Mouse (Mus musculus): ENCODE measurements around the gene Mad2l1bp. TPM values are rescaled to one million over a fixed set of nuclear protein-coding genes. Genes with fewer than 3 reads are reported as not detected.
A peak's percentile ranks its signal among the peaks of the same experiment; 100 is the strongest.

The Mad2l1bp gene
- 36.4 and 39.0 TPM in 2 replicates for polyA plus RNA-seq (2015; fragmentation: Nextera tagmentation; extraction: Ambion mirVana)

- H3K9me3 ChIP-seq, result no peaks in the 10 kb centered on the region
- WGBS, result 7% methylated on average over 33 of the region's 33 CpGs
- H3K9ac ChIP-seq, result peak within 1 kb of the TSS; percentile 74
- H3K36me3 ChIP-seq, result peaks cover 21% of the 10 kb centered on the region
- H3K27ac ChIP-seq, result peak within 1 kb of the TSS; percentile 2; the same call in 1 of the 2 replicates
- ATAC-seq (ENCODE audit: low FRiP score, low read depth), result peak; percentile 87
- H3K4me2 ChIP-seq (replicated peaks), result peak within 1 kb of the TSS; percentile 93
- H3K4me1 ChIP-seq, result peaks cover 14% of the 10 kb centered on the region
- H3K4me3 ChIP-seq, result peak within 1 kb of the TSS; percentile 54
- no peaks in the 10 kb centered on the region for H3K27me3 ChIP-seq
Observed at GRCm38 (mm10) chr17:46152847-46153782, at the start of gene Mad2l1bp. Mad2l1bp (minus strand) TSS chr17:46153553.

GRCm38 (mm10) chr17:46203078-46203477 is 49.7 kb upstream of the Mad2l1bp start:
- peak overlapping the region; percentile 92 for H3K4me3 ChIP-seq
- H3K36me3 ChIP-seq, result peaks cover 48% of the 10 kb centered on the region
- WGBS, result under 1% methylated on average over 20 of the region's 20 CpGs
- no peak; the same call in 1 of the 2 replicates for ATAC-seq (ENCODE audit: low FRiP score, low read depth)
- H3K27ac ChIP-seq, result peak overlapping the region; percentile 83
- H3K4me2 ChIP-seq (replicated peaks), result peak overlapping the region; percentile 92
- H3K9me3 ChIP-seq, result no peaks in the 10 kb centered on the region
- peak overlapping the region; percentile 94 for H3K9ac ChIP-seq
- H3K27me3 ChIP-seq, result no peaks in the 10 kb centered on the region
- H3K4me1 ChIP-seq, result peaks cover 26% of the 10 kb centered on the region

- H3K9me3 ChIP-seq, result no peaks in the 10 kb centered on the region
- under 1% methylated on average over 66 of the region's 66 CpGs for WGBS
- peaks cover 26% of the 10 kb centered on the region for H3K4me1 ChIP-seq
- H3K27ac ChIP-seq, result peak within 1 kb of the TSS; percentile 83
- H3K4me2 ChIP-seq (replicated peaks), result peak within 1 kb of the TSS; percentile 92
- peaks cover 48% of the 10 kb centered on the region for H3K36me3 ChIP-seq
- peak within 1 kb of the TSS; percentile 92 for H3K4me3 ChIP-seq
- no peaks in the 10 kb centered on the region for H3K27me3 ChIP-seq
- H3K9ac ChIP-seq, result peak within 1 kb of the TSS; percentile 94
- ATAC-seq (ENCODE audit: low FRiP score, low read depth), result peak; percentile 95
Observed at GRCm38 (mm10) chr17:46202421-46203071, 49.2 kb upstream of the Mad2l1bp start, which contains the start of the genes Polh and Xpo5. Polh (minus strand) TSS chr17:46202645. Xpo5 (plus strand) TSS chr17:46202782.

- Histone ChIP-seq H3K4me3 (peak overlapping the region; percentile 92), H3K9ac (peak overlapping the region; percentile 94)
Observed at GRCm38 (mm10) chr17:46201151-46201550, 47.8 kb upstream of the Mad2l1bp start.

GRCm38 (mm10) chr17:46188829-46189228 is 35.5 kb upstream of the Mad2l1bp start:
- 90% methylated on average over 2 of the region's 2 CpGs for WGBS
- no peak for ATAC-seq (ENCODE audit: low FRiP score, low read depth)
- Histone ChIP-seq H3K9ac (no peak overlapping the region), H3K4me3 (no peak overlapping the region), H3K27ac (no peak overlapping the region), H3K27me3 (no peaks in the 10 kb centered on the region), H3K36me3 (peaks cover 88% of the 10 kb centered on the region), H3K4me2 (replicated peaks) (no peak overlapping the region), H3K9me3 (no peaks in the 10 kb centered on the region), H3K4me1 (no peaks in the 10 kb centered on the region)

More at GRCm38 (mm10) chr17:46201151-46201550, 47.8 kb upstream of the Mad2l1bp start:
- peaks cover 48% of the 10 kb centered on the region for H3K36me3 ChIP-seq
- peak overlapping the region; percentile 92 for H3K4me2 ChIP-seq (replicated peaks)
- H3K27me3 ChIP-seq, result no peaks in the 10 kb centered on the region
- H3K9me3 ChIP-seq, result no peaks in the 10 kb centered on the region
- H3K27ac ChIP-seq, result no peak overlapping the region
- 71% methylated on average over 6 of the region's 6 CpGs for WGBS
- H3K4me1 ChIP-seq, result peaks cover 26% of the 10 kb centered on the region
- ATAC-seq (ENCODE audit: low FRiP score, low read depth), result no peak

GRCm38 (mm10) chr17:46182273-46182672 is 28.9 kb upstream of the Mad2l1bp start:
- Histone ChIP-seq H3K27me3 (no peaks in the 10 kb centered on the region), H3K9ac (no peak overlapping the region), H3K4me2 (replicated peaks) (no peak overlapping the region), H3K27ac (no peak overlapping the region), H3K4me1 (no peaks in the 10 kb centered on the region), H3K9me3 (no peaks in the 10 kb centered on the region), H3K4me3 (no peak overlapping the region), H3K36me3 (peaks cover 96% of the 10 kb centered on the region)
- ATAC-seq (ENCODE audit: low FRiP score, low read depth), result no peak
- 83% methylated on average over 4 of the region's 4 CpGs for WGBS

GRCm38 (mm10) chr17:46170538-46170937 is 17.2 kb upstream of the Mad2l1bp start:
- ATAC-seq (ENCODE audit: low FRiP score, low read depth), result no peak
- Histone ChIP-seq H3K4me1 (no peaks in the 10 kb centered on the region), H3K9ac (no peak overlapping the region), H3K9me3 (no peaks in the 10 kb centered on the region), H3K27me3 (no peaks in the 10 kb centered on the region), H3K4me2 (replicated peaks) (no peak overlapping the region), H3K4me3 (no peak overlapping the region), H3K36me3 (peaks cover 84% of the 10 kb centered on the region), H3K27ac (no peak overlapping the region)
- WGBS, result 73% methylated on average over 3 of the region's 3 CpGs

GRCm38 (mm10) chr17:46168768-46169167 is 15.4 kb upstream of the Mad2l1bp start:
- Histone ChIP-seq H3K9ac (no peak overlapping the region), H3K36me3 (peaks cover 95% of the 10 kb centered on the region), H3K4me3 (no peak overlapping the region), H3K4me2 (replicated peaks) (no peak overlapping the region), H3K27me3 (no peaks in the 10 kb centered on the region), H3K9me3 (no peaks in the 10 kb centered on the region), H3K27ac (no peak overlapping the region), H3K4me1 (no peaks in the 10 kb centered on the region)
- 95% methylated on average over 5 of the region's 5 CpGs for WGBS
- no peak for ATAC-seq (ENCODE audit: low FRiP score, low read depth)

- no peaks in the 10 kb centered on the region for H3K4me1 ChIP-seq
- peaks cover 98% of the 10 kb centered on the region for H3K36me3 ChIP-seq
- no peaks in the 10 kb centered on the region for H3K27me3 ChIP-seq
- H3K9ac ChIP-seq, result peak overlapping the region; percentile 10; the same call in 1 of the 2 replicates
- H3K4me3 ChIP-seq, result no peak overlapping the region
- H3K4me2 ChIP-seq (replicated peaks), result no peak overlapping the region
- no peak overlapping the region for H3K27ac ChIP-seq
- no peak for ATAC-seq (ENCODE audit: low FRiP score, low read depth)
- H3K9me3 ChIP-seq, result no peaks in the 10 kb centered on the region
- WGBS, result 41% methylated on average over 5 of the region's 5 CpGs
Observed at GRCm38 (mm10) chr17:46168318-46168717, 15.0 kb upstream of the Mad2l1bp start.

GRCm38 (mm10) chr17:46167014-46167413 is 13.7 kb upstream of the Mad2l1bp start:
- H3K4me3 ChIP-seq, result no peak overlapping the region
- ATAC-seq (ENCODE audit: low FRiP score, low read depth), result no peak
- no peaks in the 10 kb centered on the region for H3K9me3 ChIP-seq
- H3K36me3 ChIP-seq, result peaks cover 88% of the 10 kb centered on the region
- H3K4me2 ChIP-seq (replicated peaks), result no peak overlapping the region
- H3K4me1 ChIP-seq, result peaks cover 13% of the 10 kb centered on the region
- H3K27me3 ChIP-seq, result no peaks in the 10 kb centered on the region
- H3K27ac ChIP-seq, result no peak overlapping the region
- 85% methylated on average over 11 of the region's 11 CpGs for WGBS
- H3K9ac ChIP-seq, result no peak overlapping the region

GRCm38 (mm10) chr17:46166270-46166669 is 12.9 kb upstream of the Mad2l1bp start:
- 89% methylated on average over 5 of the region's 5 CpGs for WGBS
- H3K36me3 ChIP-seq, result peaks cover 82% of the 10 kb centered on the region

GRCm38 (mm10) chr17:46165460-46165859 is 12.1 kb upstream of the Mad2l1bp start:
- no peaks in the 10 kb centered on the region for H3K27me3 ChIP-seq
- peaks cover 19% of the 10 kb centered on the region for H3K4me1 ChIP-seq
- H3K9ac ChIP-seq, result no peak overlapping the region
- peaks cover 74% of the 10 kb centered on the region for H3K36me3 ChIP-seq
- H3K27ac ChIP-seq, result no peak overlapping the region
- WGBS, result 84% methylated on average over 12 of the region's 12 CpGs
- no peak overlapping the region for H3K4me3 ChIP-seq
- ATAC-seq (ENCODE audit: low FRiP score, low read depth), result no peak
- H3K9me3 ChIP-seq, result no peaks in the 10 kb centered on the region
- no peak overlapping the region for H3K4me2 ChIP-seq (replicated peaks)

More at GRCm38 (mm10) chr17:46166270-46166669, 12.9 kb upstream of the Mad2l1bp start:
- Histone ChIP-seq H3K4me3 (no peak overlapping the region), H3K27me3 (no peaks in the 10 kb centered on the region), H3K4me1 (peaks cover 19% of the 10 kb centered on the region), H3K9me3 (no peaks in the 10 kb centered on the region), H3K27ac (no peak overlapping the region), H3K4me2 (replicated peaks) (no peak overlapping the region), H3K9ac (no peak overlapping the region)
- no peak for ATAC-seq (ENCODE audit: low FRiP score, low read depth)
